Mouse (Mus musculus): ENCODE measurements around the gene Sbk3. TPM values are rescaled to one million over a fixed set of nuclear protein-coding genes. Genes with fewer than 3 reads are reported as not detected.
"Not testable (repeated sequence)": the region's sequence is repeated elsewhere in the genome, so short reads cannot be mapped to it uniquely, and the experiment has no call there.

Sbk3 gene
- polyA plus RNA-seq, 1 experiment from 2014 or later: not detected

DNA sequence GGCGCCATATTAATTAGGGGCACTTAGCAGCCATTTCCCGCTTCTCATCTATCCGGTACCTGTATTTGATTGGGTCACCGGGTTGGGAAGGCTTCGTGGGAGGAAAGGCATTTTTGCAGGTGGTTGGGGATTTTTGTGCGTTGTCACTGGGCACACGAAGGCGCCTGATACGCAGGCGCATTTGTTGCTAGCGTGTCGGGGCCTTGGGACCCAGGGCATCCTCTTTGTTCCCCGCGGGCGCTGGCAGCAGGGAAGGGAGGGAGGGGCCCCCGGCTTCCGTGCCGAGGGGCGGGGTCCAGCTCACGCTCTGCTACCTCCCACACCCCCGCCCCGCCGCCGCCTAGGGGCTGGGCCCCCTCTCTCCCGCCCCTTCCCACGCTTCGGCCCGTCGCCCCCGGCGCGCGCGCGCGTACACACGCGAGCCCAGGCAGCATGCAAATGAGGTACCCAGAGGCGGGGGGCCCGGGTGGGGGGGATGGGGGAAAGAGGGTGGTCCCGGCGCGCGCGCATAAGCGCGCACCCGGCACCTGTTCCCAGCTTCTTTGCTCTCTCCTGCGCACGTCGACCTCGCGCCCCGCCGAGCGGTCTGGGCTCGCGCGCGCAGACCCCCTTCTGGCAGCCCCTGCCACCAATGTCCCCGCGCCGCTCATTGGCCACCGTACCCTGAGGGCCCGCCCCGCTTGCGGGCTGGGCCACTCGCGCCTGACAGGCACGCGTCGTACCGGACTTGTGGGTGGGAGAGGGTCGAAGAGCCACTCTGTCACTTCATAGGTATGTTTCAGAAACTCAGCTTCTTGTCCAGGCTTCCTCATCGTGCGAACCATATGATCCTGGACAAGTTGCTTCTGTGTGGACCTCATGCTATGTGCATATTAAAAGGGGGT, 44.4 kb upstream of the Sbk3 start, which contains the start of gene Gm44973:
Gm44973 (plus strand) TSS at position 379 of the 884 bp plus-strand sequence.
- Histone ChIP-seq H3K36me3 (ENCODE audit: control insufficient read depth, insufficient read depth, low read length) (peaks cover 32% of the 10 kb centered on the region), H3K9me3 (ENCODE audit: control insufficient read depth, low read length) (no peaks in the 10 kb centered on the region), H3K4me2 (peak within 1 kb of the TSS; percentile 90), H3K4me3 (ENCODE audit: low read depth, low read length) (peak within 1 kb of the TSS; percentile 75), H3K27me3 (replicated peaks; ENCODE audit: control insufficient read depth, insufficient read depth, low read length) (no peaks in the 10 kb centered on the region), H3K9ac (ENCODE audit: low read depth, low read length) (peak within 1 kb of the TSS; percentile 93), H3K27ac (ENCODE audit: low read depth, low read length) (peak within 1 kb of the TSS; percentile 99), H3K4me1 (replicated peaks; ENCODE audit: control insufficient read depth, insufficient read depth, low read length) (peaks cover 19% of the 10 kb centered on the region)
- DNase-seq (ENCODE audit: low spot score) (peak; percentile 97), ATAC-seq (replicated peaks; ENCODE audit: low FRiP score) (peak; percentile 77)
- WGBS: under 1% methylated on average over 63 of the region's 76 CpGs

GRCm38 (mm10) chr7:5014251-5015117, 43.5 kb upstream of the Sbk3 start, which contains the start of the genes Zfp524 and Fiz1:
Gene Zfp524 (plus strand): TSS chr7:5014415.
Gene Fiz1 (minus strand): TSS chr7:5014697.
- Histone ChIP-seq H3K9me3 (ENCODE audit: control insufficient read depth, low read length) (no peaks in the 10 kb centered on the region), H3K4me3 (ENCODE audit: low read depth, low read length) (peak within 1 kb of the TSS; percentile 75), H3K4me2 (peak within 1 kb of the TSS; percentile 90), H3K9ac (ENCODE audit: low read depth, low read length) (peak within 1 kb of the TSS; percentile 93), H3K27ac (ENCODE audit: low read depth, low read length) (peak within 1 kb of the TSS; percentile 99), H3K27me3 (replicated peaks; ENCODE audit: control insufficient read depth, insufficient read depth, low read length) (no peaks in the 10 kb centered on the region), H3K36me3 (ENCODE audit: control insufficient read depth, insufficient read depth, low read length) (peaks cover 40% of the 10 kb centered on the region), H3K4me1 (replicated peaks; ENCODE audit: control insufficient read depth, insufficient read depth, low read length) (peaks cover 17% of the 10 kb centered on the region)
- under 1% methylated on average over 42 of the region's 42 CpGs for WGBS
- ATAC-seq (replicated peaks; ENCODE audit: low FRiP score) (peak; percentile 79), DNase-seq (ENCODE audit: low spot score) (peak; percentile 94)

DNA sequence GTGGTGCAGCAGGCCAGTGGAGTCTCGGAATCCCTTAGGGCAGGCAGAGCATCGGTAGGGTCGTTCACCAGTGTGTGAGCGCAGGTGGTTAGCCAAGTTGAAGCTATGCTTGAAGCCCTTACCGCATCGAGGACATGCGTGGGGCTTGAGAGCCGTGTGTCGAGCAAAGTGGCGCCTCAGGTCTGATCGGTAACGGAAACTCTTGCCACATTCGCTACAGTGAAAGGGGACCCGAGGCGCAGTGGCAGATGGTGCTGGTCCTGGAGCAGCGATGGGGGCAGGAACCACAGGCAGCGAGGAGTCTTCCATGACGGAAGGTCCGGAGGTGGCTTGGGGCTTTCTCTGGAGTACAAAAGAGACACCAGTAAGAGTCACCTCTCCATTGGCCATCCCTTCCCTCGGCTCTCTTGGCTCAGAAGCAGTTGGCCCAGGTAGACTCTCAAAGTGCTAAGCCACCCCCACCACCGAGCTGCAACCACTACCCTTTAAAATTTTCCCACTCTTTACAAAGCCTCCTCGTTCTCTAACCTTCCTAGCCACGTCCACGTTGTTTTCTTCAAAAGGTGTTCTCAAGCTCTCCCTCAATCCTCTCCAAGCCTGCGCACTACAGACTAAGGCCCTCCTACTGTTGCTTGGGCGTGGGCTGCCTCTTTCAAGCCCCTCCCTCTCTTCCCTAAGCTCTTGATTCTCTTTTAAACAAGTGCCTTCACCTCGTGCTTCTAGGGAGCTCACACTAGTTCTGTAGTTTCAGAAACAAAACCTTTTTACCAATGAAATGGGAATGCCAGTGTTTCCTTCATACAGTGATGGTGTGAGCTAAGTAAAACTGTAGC, 41.9 kb upstream of the Sbk3 start:
- Histone ChIP-seq H3K9ac (ENCODE audit: low read depth, low read length) (peak overlapping the region; percentile 35; the same call in 1 of the 2 replicates), H3K9me3 (ENCODE audit: control insufficient read depth, low read length) (peaks cover 2% of the 10 kb centered on the region; the same call in 1 of the 2 replicates), H3K27me3 (replicated peaks; ENCODE audit: control insufficient read depth, insufficient read depth, low read length) (no peaks in the 10 kb centered on the region), H3K27ac (ENCODE audit: low read depth, low read length) (peak overlapping the region; percentile 28; the same call in 1 of the 2 replicates), H3K4me1 (replicated peaks; ENCODE audit: control insufficient read depth, insufficient read depth, low read length) (peaks cover 13% of the 10 kb centered on the region), H3K36me3 (ENCODE audit: control insufficient read depth, insufficient read depth, low read length) (peaks cover 56% of the 10 kb centered on the region), H3K4me3 (ENCODE audit: low read depth, low read length) (peak overlapping the region; percentile 75), H3K4me2 (peak overlapping the region; percentile 90)
- DNase-seq (ENCODE audit: low spot score) (no peak), ATAC-seq (replicated peaks; ENCODE audit: low FRiP score) (no peak)
- WGBS: 85% methylated on average over 27 of the region's 27 CpGs

DNA sequence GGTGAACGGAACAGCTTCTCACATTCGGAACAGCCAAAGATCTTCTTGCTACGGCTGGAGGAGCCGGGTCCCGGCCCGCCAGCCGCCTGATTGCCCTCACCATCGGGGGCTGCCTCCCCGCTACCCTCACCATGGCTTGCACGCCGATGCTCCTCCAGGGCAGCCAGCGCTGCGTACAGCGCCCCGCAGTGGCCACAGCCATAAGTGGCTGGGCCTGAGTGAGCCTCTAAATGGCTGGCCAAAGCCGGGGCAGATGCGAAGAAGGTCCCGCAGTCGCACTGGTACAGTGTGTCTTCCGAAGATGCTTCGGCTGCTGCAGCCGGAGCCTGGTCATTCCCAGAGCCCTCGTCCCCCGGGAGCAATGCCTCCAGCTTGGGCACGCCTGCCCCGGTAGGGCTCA, 37.3 kb upstream of the Sbk3 start:
- H3K27ac ChIP-seq (ENCODE audit: low read depth, low read length): no peak overlapping the region
- 97% methylated on average over 26 of the region's 26 CpGs for WGBS
- H3K4me1 ChIP-seq (replicated peaks; ENCODE audit: control insufficient read depth, insufficient read depth, low read length): peaks cover 3% of the 10 kb centered on the region; the same call in 1 of the 2 replicates
- peaks cover 2% of the 10 kb centered on the region; the same call in 1 of the 2 replicates for H3K9me3 ChIP-seq (ENCODE audit: control insufficient read depth, low read length)
- H3K4me2 ChIP-seq: no peak overlapping the region
- H3K36me3 ChIP-seq (ENCODE audit: control insufficient read depth, insufficient read depth, low read length): peaks cover 60% of the 10 kb centered on the region
- DNase-seq (ENCODE audit: low spot score): no peak
- no peak for ATAC-seq (replicated peaks; ENCODE audit: low FRiP score)
- no peak overlapping the region for H3K9ac ChIP-seq (ENCODE audit: low read depth, low read length)
- H3K4me3 ChIP-seq (ENCODE audit: low read depth, low read length): no peak overlapping the region
- H3K27me3 ChIP-seq (replicated peaks; ENCODE audit: control insufficient read depth, insufficient read depth, low read length): no peaks in the 10 kb centered on the region

- not testable (repeated sequence) for DNase-seq (ENCODE audit: low spot score); H3K4me3 ChIP-seq (ENCODE audit: low read depth, low read length); H3K4me2 ChIP-seq; H3K4me1 ChIP-seq (replicated peaks; ENCODE audit: control insufficient read depth, insufficient read depth, low read length); ATAC-seq (replicated peaks; ENCODE audit: low FRiP score); H3K27me3 ChIP-seq (replicated peaks; ENCODE audit: control insufficient read depth, insufficient read depth, low read length); H3K9ac ChIP-seq (ENCODE audit: low read depth, low read length); H3K9me3 ChIP-seq (ENCODE audit: control insufficient read depth, low read length); H3K27ac ChIP-seq (ENCODE audit: low read depth, low read length)
- H3K36me3 ChIP-seq (ENCODE audit: control insufficient read depth, insufficient read depth, low read length): peaks cover 13% of the 10 kb centered on the region
- WGBS: 70% methylated on average over 8 of the region's 8 CpGs
These were observed 31.9 kb upstream of the Sbk3 start for GRCm38 (mm10) chr7:5002876-5003275.

DNA sequence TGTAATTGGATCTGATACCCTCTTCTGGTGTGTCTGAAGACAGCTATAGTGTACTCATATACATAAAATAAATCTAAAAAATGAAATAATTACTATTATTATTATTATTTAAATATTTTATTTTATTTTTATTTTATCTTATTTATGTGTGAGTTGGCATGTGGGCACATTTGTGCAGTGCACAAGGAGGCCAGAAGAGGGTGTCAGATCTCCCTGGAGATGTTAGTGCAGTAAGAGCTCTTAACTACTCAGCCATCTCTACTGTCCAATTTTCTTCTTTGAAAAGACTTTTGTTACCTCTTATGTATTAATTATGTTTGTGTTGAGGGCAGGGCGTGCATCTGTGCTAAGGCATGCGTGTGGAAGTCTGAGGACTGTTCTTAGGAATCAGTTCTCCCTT, 28.9 kb upstream of the Sbk3 start:
- 57% methylated on average over 2 of the region's 2 CpGs for WGBS
- Histone ChIP-seq H3K9me3 (ENCODE audit: control insufficient read depth, low read length) (no peaks in the 10 kb centered on the region), H3K9ac (ENCODE audit: low read depth, low read length) (no peak overlapping the region), H3K4me1 (replicated peaks; ENCODE audit: control insufficient read depth, insufficient read depth, low read length) (peaks cover 5% of the 10 kb centered on the region; the same call in 1 of the 2 replicates), H3K27me3 (replicated peaks; ENCODE audit: control insufficient read depth, insufficient read depth, low read length) (peaks cover 15% of the 10 kb centered on the region), H3K27ac (ENCODE audit: low read depth, low read length) (no peak overlapping the region), H3K36me3 (ENCODE audit: control insufficient read depth, insufficient read depth, low read length) (no peaks in the 10 kb centered on the region), H3K4me2 (no peak overlapping the region), H3K4me3 (ENCODE audit: low read depth, low read length) (no peak overlapping the region)
- ATAC-seq (replicated peaks; ENCODE audit: low FRiP score): no peak
- DNase-seq (ENCODE audit: low spot score): no peak

DNA sequence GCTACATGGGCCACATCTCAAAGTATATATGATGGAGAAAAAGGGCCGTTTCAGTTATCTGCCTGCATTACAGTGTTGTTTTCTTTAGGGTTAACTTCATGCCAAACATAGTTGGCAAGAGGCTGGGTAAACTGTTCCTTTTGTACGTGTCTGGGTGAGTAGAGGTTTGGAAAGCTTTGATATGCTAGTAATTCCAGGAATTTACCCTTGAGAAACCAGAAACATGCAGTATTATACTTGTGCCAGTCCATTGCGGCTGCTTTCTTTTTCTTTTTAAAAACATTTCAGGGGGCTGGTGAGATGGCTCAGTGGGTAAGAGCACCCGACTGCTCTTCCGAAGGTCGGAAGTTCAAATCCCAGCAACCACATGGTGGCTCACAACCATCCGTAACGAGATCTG, 26.0 kb upstream of the Sbk3 start:
- no peak overlapping the region for H3K9ac ChIP-seq (ENCODE audit: low read depth, low read length)
- 63% methylated on average over 6 of the region's 8 CpGs for WGBS
- H3K36me3 ChIP-seq (ENCODE audit: control insufficient read depth, insufficient read depth, low read length): peaks cover 5% of the 10 kb centered on the region; the same call in 1 of the 2 replicates
- peaks cover 43% of the 10 kb centered on the region for H3K27me3 ChIP-seq (replicated peaks; ENCODE audit: control insufficient read depth, insufficient read depth, low read length)
- H3K4me1 ChIP-seq (replicated peaks; ENCODE audit: control insufficient read depth, insufficient read depth, low read length): peaks cover 5% of the 10 kb centered on the region; the same call in 1 of the 2 replicates
- DNase-seq (ENCODE audit: low spot score) (no peak), ATAC-seq (replicated peaks; ENCODE audit: low FRiP score) (no peak)
- H3K4me2 ChIP-seq: peak overlapping the region; percentile 65
- no peak overlapping the region for H3K27ac ChIP-seq (ENCODE audit: low read depth, low read length)
- H3K4me3 ChIP-seq (ENCODE audit: low read depth, low read length): no peak overlapping the region
- H3K9me3 ChIP-seq (ENCODE audit: control insufficient read depth, low read length): no peaks in the 10 kb centered on the region
